Mouse (Mus musculus): Measurements from ENCODE around the gene H2-Ab1. TPM values are rescaled to one million over a fixed set of nuclear protein-coding genes. Genes with fewer than 3 reads are reported as not detected.
"Not testable (repeated sequence)": the region's sequence is repeated elsewhere in the genome, so short reads cannot be mapped to it uniquely, and the experiment has no call there.

Gene H2-Ab1
- polyA plus RNA-seq, 1 experiment from 2014 or later, result 1.7 TPM

- no peak overlapping the region for H3K4me2 ChIP-seq (ENCODE audit: low read length)
- no peaks in the 10 kb centered on the region for H3K36me3 ChIP-seq (ENCODE audit: control insufficient read depth, insufficient read depth, low read length)
- H3K4me1 ChIP-seq (ENCODE audit: control insufficient read depth, insufficient read depth, low read depth, low read length), result no peaks in the 10 kb centered on the region; the same call in 1 of the 2 replicates
- H3K9me3 ChIP-seq (ENCODE audit: control insufficient read depth, low read length), result no peaks in the 10 kb centered on the region
- H3K9ac ChIP-seq (ENCODE audit: low read depth, low read length), result no peak overlapping the region
- H3K4me3 ChIP-seq (ENCODE audit: low read length), result no peak overlapping the region
- peaks cover 8% of the 10 kb centered on the region for H3K27me3 ChIP-seq (replicated peaks; ENCODE audit: control insufficient read depth, insufficient read depth, low read length)
- WGBS, result 86% methylated on average over 5 of the region's 5 CpGs
- H3K27ac ChIP-seq (ENCODE audit: low read depth, low read length), result no peak overlapping the region
- ATAC-seq, result no peak
Measured at GRCm38 (mm10) chr17:34217986-34218385, 39.5 kb upstream of the H2-Ab1 start.

DNA sequence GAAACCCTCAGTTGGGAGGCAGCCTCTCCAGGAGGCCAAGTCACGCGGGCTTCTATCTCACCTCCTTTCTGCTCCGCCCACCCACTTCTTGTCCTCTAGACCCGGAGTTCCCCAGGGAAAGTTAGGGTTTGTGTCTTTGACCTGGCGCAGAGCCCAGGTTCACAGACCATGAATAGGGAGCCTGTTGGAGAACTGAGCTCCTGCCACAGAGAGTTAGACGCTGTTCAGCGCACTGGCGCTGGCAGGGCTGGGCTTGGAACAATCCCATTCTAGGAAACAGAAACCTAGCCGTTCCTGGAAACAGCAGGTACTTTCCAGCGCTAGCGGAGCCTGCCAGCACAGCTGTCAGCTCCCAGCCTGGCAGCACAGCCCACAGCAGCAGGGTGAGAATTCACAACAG, 38.8 kb upstream of the H2-Ab1 start:
- WGBS, result 57% methylated on average over 11 of the region's 11 CpGs
- no peak overlapping the region for H3K9ac ChIP-seq (ENCODE audit: low read depth, low read length)
- peak overlapping the region; percentile 1 for H3K4me2 ChIP-seq (ENCODE audit: low read length)
- ATAC-seq, result no peak
- H3K27me3 ChIP-seq (replicated peaks; ENCODE audit: control insufficient read depth, insufficient read depth, low read length), result peaks cover 6% of the 10 kb centered on the region; the same call in 1 of the 2 replicates
- no peaks in the 10 kb centered on the region for H3K9me3 ChIP-seq (ENCODE audit: control insufficient read depth, low read length)
- no peak overlapping the region for H3K4me3 ChIP-seq (ENCODE audit: low read length)
- no peaks in the 10 kb centered on the region for H3K36me3 ChIP-seq (ENCODE audit: control insufficient read depth, insufficient read depth, low read length)
- no peak overlapping the region for H3K27ac ChIP-seq (ENCODE audit: low read depth, low read length)
- H3K4me1 ChIP-seq (ENCODE audit: control insufficient read depth, insufficient read depth, low read depth, low read length), result no peaks in the 10 kb centered on the region; the same call in 1 of the 2 replicates

DNA sequence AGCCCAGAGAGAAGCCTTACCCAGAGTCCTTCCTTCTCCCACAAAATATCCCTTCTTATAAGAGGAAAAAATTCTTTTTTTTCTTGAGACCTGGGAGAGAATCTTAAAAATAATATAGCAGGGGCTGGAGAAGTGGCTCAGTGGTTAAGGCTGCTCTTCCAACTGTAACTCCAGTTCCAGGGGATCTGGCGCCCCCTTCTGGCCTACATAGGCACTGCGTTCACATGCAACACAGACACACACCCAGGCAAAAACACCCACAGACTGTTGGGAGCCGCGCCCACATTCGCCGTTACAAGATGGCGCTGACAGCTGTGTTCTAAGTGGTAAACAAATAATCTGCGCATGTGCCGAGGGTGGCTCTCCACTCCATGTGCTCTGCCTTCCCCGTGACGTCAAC, 38.4 kb upstream of the H2-Ab1 start:
- H3K9ac ChIP-seq (ENCODE audit: low read depth, low read length); H3K4me3 ChIP-seq (ENCODE audit: low read length); H3K9me3 ChIP-seq (ENCODE audit: control insufficient read depth, low read length); H3K4me1 ChIP-seq (ENCODE audit: control insufficient read depth, insufficient read depth, low read depth, low read length); H3K4me2 ChIP-seq (ENCODE audit: low read length); H3K36me3 ChIP-seq (ENCODE audit: control insufficient read depth, insufficient read depth, low read length); H3K27ac ChIP-seq (ENCODE audit: low read depth, low read length); H3K27me3 ChIP-seq (replicated peaks; ENCODE audit: control insufficient read depth, insufficient read depth, low read length); ATAC-seq: not testable (repeated sequence)
- 94% methylated on average over 7 of the region's 11 CpGs for WGBS

DNA sequence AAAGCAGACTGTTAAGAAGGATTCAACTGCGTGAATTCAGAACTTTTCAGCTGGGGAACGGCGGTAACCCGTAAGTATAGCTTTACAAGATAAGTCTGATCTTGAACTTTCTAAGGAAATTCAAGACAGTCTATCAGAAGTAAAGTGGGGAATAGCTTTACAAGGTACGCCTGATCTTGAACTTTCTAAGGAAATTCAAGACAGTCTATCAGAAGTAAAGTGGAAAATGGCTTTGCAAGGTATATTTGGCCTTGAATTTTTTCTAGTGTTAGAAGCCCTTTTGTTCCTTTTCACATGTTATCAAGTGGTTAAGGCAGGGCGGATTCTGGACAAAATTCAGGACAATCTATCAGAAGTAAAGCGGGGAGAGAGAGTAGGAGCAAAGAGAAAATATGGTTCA, 37.7 kb upstream of the H2-Ab1 start:
- not testable (repeated sequence) for H3K27me3 ChIP-seq (replicated peaks; ENCODE audit: control insufficient read depth, insufficient read depth, low read length); H3K9me3 ChIP-seq (ENCODE audit: control insufficient read depth, low read length); ATAC-seq; H3K27ac ChIP-seq (ENCODE audit: low read depth, low read length); H3K36me3 ChIP-seq (ENCODE audit: control insufficient read depth, insufficient read depth, low read length); H3K4me3 ChIP-seq (ENCODE audit: low read length); H3K9ac ChIP-seq (ENCODE audit: low read depth, low read length); H3K4me1 ChIP-seq (ENCODE audit: control insufficient read depth, insufficient read depth, low read depth, low read length); H3K4me2 ChIP-seq (ENCODE audit: low read length)
- 93% methylated on average over 3 of the region's 7 CpGs for WGBS

DNA sequence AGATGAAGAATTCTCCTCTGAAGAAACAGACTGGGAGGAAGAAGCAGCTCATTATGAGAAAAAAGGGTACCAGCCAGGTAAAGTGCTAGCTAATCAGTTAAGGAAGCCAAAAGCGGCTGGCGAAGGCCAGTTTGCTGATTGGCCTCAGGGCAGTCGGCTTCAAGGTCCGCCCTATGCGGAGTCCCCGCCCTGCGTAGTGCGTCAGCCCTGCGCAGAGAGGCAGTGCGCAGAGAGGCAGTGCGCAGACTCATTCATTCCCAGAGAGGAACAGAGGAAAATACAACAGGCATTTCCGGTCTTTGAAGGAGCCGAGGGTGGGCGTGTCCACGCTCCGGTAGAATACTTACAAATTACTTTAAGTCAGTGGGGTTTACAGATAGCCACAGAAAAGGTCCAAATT, 37.1 kb upstream of the H2-Ab1 start:
- not testable (repeated sequence) for H3K9me3 ChIP-seq (ENCODE audit: control insufficient read depth, low read length); H3K4me2 ChIP-seq (ENCODE audit: low read length); H3K4me3 ChIP-seq (ENCODE audit: low read length); H3K27me3 ChIP-seq (replicated peaks; ENCODE audit: control insufficient read depth, insufficient read depth, low read length); H3K27ac ChIP-seq (ENCODE audit: low read depth, low read length); H3K9ac ChIP-seq (ENCODE audit: low read depth, low read length); H3K36me3 ChIP-seq (ENCODE audit: control insufficient read depth, insufficient read depth, low read length); H3K4me1 ChIP-seq (ENCODE audit: control insufficient read depth, insufficient read depth, low read depth, low read length); ATAC-seq
- WGBS, result no CpG with 5 or more reads among the region's 16 CpGs

- Histone ChIP-seq H3K9ac (ENCODE audit: low read depth, low read length) (no peak overlapping the region), H3K4me1 (ENCODE audit: control insufficient read depth, insufficient read depth, low read depth, low read length) (no peaks in the 10 kb centered on the region), H3K27ac (ENCODE audit: low read depth, low read length) (no peak overlapping the region), H3K4me3 (ENCODE audit: low read length) (no peak overlapping the region), H3K27me3 (replicated peaks; ENCODE audit: control insufficient read depth, insufficient read depth, low read length) (no peaks in the 10 kb centered on the region), H3K36me3 (ENCODE audit: control insufficient read depth, insufficient read depth, low read length) (no peaks in the 10 kb centered on the region), H3K4me2 (ENCODE audit: low read length) (no peak overlapping the region), H3K9me3 (ENCODE audit: control insufficient read depth, low read length) (no peaks in the 10 kb centered on the region)
- 95% methylated on average over 3 of the region's 3 CpGs for WGBS
- ATAC-seq, result no peak
Measured at GRCm38 (mm10) chr17:34224816-34225215, 32.7 kb upstream of the H2-Ab1 start.

- 94% methylated on average over 8 of the region's 8 CpGs for WGBS
- H3K27me3 ChIP-seq (replicated peaks; ENCODE audit: control insufficient read depth, insufficient read depth, low read length), result no peaks in the 10 kb centered on the region
- H3K27ac ChIP-seq (ENCODE audit: low read depth, low read length), result no peak overlapping the region
- no peak for ATAC-seq
- no peak overlapping the region for H3K4me3 ChIP-seq (ENCODE audit: low read length)
- no peaks in the 10 kb centered on the region for H3K36me3 ChIP-seq (ENCODE audit: control insufficient read depth, insufficient read depth, low read length)
- no peaks in the 10 kb centered on the region for H3K4me1 ChIP-seq (ENCODE audit: control insufficient read depth, insufficient read depth, low read depth, low read length)
- no peak overlapping the region for H3K9ac ChIP-seq (ENCODE audit: low read depth, low read length)
- no peak overlapping the region for H3K4me2 ChIP-seq (ENCODE audit: low read length)
- no peaks in the 10 kb centered on the region for H3K9me3 ChIP-seq (ENCODE audit: control insufficient read depth, low read length)
Measured at GRCm38 (mm10) chr17:34225426-34225825, 32.1 kb upstream of the H2-Ab1 start.

- H3K4me2 ChIP-seq (ENCODE audit: low read length); H3K9ac ChIP-seq (ENCODE audit: low read depth, low read length); ATAC-seq; H3K9me3 ChIP-seq (ENCODE audit: control insufficient read depth, low read length); H3K4me1 ChIP-seq (ENCODE audit: control insufficient read depth, insufficient read depth, low read depth, low read length); H3K36me3 ChIP-seq (ENCODE audit: control insufficient read depth, insufficient read depth, low read length); H3K27ac ChIP-seq (ENCODE audit: low read depth, low read length); H3K4me3 ChIP-seq (ENCODE audit: low read length); H3K27me3 ChIP-seq (replicated peaks; ENCODE audit: control insufficient read depth, insufficient read depth, low read length): not testable (repeated sequence)
- 97% methylated on average over 13 of the region's 23 CpGs for WGBS
Measured at GRCm38 (mm10) chr17:34225911-34226310, 31.6 kb upstream of the H2-Ab1 start.

- not testable (repeated sequence) for H3K4me1 ChIP-seq (ENCODE audit: control insufficient read depth, insufficient read depth, low read depth, low read length); H3K9me3 ChIP-seq (ENCODE audit: control insufficient read depth, low read length); H3K9ac ChIP-seq (ENCODE audit: low read depth, low read length); H3K36me3 ChIP-seq (ENCODE audit: control insufficient read depth, insufficient read depth, low read length); H3K27me3 ChIP-seq (replicated peaks; ENCODE audit: control insufficient read depth, insufficient read depth, low read length); H3K4me2 ChIP-seq (ENCODE audit: low read length); H3K4me3 ChIP-seq (ENCODE audit: low read length); ATAC-seq; H3K27ac ChIP-seq (ENCODE audit: low read depth, low read length)
- 97% methylated on average over 4 of the region's 9 CpGs for WGBS
Measured at GRCm38 (mm10) chr17:34230971-34231370, 26.5 kb upstream of the H2-Ab1 start.

DNA sequence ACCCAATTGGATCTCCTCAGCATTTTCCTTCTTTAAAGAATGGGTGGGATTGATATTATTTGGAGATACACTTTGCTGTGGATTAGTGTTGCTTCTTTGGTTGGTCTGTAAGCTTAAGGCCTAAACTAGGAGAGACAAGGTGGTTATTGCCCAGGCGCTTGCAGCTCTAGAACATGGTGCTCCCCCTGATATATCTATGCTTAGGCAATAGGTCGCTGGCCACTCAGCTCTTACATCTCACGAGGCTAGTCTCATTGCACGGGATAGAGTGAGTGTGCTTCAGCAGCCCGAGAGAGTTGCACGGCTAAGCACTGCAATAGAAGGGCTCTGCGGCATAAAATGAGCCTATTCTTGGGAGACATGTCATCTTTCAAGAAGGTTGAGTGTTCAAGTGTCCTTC, 25.5 kb upstream of the H2-Ab1 start:
- not testable (repeated sequence) for H3K4me1 ChIP-seq (ENCODE audit: control insufficient read depth, insufficient read depth, low read depth, low read length); H3K9me3 ChIP-seq (ENCODE audit: control insufficient read depth, low read length); ATAC-seq; H3K27me3 ChIP-seq (replicated peaks; ENCODE audit: control insufficient read depth, insufficient read depth, low read length); H3K9ac ChIP-seq (ENCODE audit: low read depth, low read length); H3K4me3 ChIP-seq (ENCODE audit: low read length); H3K4me2 ChIP-seq (ENCODE audit: low read length); H3K27ac ChIP-seq (ENCODE audit: low read depth, low read length); H3K36me3 ChIP-seq (ENCODE audit: control insufficient read depth, insufficient read depth, low read length)
- 98% methylated on average over 3 of the region's 7 CpGs for WGBS

Measured in hindbrain, embryonic 16.5 days (tissue).